Mouse (Mus musculus) c-Kit-positive CD71-positive TER-119-positive erythroid progenitor cells, embryonic 14.5 days (primary cell): ENCODE results near the gene Zp3r.
"Not testable (repeated sequence)": the region's sequence is repeated elsewhere in the genome, so short reads cannot be mapped to it uniquely, and the experiment has no call there.

Source experiments
- DNase-seq: peaks from one replicate; pipeline ENCODE4 v3.0.0-alpha.2; 2013; ENCODE audit warnings: low spot score

Gene Zp3r

DNA sequence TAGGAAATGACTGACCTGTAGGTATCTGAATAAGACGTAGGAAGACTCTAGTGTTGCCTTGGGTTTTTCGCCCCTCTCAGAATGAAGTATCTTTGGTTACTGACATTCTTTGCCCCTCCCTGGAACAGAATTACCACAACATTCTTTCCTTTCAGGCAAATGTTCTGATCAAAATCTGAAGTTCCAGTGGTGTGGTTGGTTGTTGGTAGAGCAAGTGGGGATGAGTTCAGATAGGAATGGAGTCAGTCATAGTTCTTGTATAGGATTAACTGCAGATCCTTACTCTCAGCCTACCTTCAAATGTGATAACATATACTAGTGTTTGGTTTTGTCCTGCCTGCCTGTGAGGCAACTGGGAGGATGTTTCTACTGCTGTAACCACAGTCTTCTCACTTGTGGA is at the start of gene Zp3r:
Gene Zp3r (minus strand): TSS at position 101 of the 400 bp plus-strand sequence.
- DNase-seq: no peak

- no peak for DNase-seq
Observed at GRCm38 (mm10) chr1:130678551-130678950, 49.1 kb upstream of the Zp3r start.

- DNase-seq: not testable (repeated sequence)
Observed at GRCm38 (mm10) chr1:130663576-130663975, 34.2 kb upstream of the Zp3r start.

- DNase-seq: no peak
Observed at GRCm38 (mm10) chr1:130661454-130661853, 32.0 kb upstream of the Zp3r start, which contains the start of gene C4bp. Gene C4bp (minus strand): TSS chr1:130661632.

DNA sequence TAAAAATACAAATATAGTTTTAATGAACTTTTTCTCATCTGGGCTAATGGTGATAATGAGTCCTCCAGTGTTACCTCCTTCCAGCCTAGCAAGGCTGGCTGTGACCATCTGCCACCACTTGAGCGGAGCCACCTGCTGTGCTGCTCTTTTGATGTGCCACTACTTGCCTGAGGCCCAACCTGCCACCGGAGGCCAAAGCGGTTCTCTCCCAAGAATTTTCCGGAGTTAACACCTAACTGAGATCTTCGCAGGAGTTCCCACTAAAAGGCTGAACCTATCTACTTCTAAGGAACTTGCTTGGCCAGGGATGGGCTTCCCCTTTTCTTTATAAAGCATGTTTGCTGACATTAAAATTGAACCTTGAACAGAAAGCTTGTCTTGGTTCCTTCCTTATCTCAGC is 30.2 kb upstream of the Zp3r start:
- DNase-seq: not testable (repeated sequence)

- DNase-seq: no peak
Observed at GRCm38 (mm10) chr1:130644103-130644502, 14.7 kb upstream of the Zp3r start.

GRCm38 (mm10) chr1:130640967-130641366 is 11.5 kb upstream of the Zp3r start:
- DNase-seq: no peak

DNA sequence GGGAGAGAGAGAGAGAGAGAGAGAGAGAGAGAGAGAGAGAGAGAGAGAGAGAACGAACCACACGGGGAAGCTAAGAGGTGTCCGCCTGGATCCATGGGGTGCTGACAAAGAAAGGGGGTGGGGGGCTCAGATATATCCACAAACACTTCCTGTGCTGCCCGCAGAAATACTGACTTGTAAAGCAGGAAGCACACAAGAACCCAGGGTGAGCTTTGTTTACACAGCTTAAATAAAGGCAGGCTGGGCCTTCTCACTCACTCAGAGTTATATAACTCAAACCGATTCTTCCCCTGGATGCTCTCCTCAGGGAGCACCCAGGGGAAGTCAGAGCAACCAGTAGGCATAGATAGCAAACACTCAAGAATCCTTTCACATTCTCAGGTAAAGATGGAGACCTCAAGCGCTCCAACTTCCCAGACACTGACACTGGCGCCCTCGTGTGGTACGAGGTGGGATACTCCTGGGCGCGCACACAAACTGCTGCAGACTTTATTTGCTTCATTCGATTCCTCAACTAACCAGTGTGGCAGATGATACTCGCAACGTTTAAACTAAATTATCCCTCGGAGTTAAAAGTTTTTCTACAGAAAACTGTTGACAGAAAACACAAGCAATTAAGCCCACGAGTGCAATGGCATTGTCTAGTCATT is 4.5 kb upstream of the Zp3r start:
- peak; percentile 52 for DNase-seq

GRCm38 (mm10) chr1:130633316-130633715 is 3.9 kb upstream of the Zp3r start:
- DNase-seq: no peak

- DNase-seq: no peak
Observed at GRCm38 (mm10) chr1:130596291-130596690, 33.1 kb downstream of the Zp3r start.

- no peak for DNase-seq
Observed at GRCm38 (mm10) chr1:130588659-130589058, 40.8 kb downstream of the Zp3r start.

- no peak for DNase-seq
Observed at GRCm38 (mm10) chr1:130576389-130576788, 53.0 kb downstream of the Zp3r start.

DNA sequence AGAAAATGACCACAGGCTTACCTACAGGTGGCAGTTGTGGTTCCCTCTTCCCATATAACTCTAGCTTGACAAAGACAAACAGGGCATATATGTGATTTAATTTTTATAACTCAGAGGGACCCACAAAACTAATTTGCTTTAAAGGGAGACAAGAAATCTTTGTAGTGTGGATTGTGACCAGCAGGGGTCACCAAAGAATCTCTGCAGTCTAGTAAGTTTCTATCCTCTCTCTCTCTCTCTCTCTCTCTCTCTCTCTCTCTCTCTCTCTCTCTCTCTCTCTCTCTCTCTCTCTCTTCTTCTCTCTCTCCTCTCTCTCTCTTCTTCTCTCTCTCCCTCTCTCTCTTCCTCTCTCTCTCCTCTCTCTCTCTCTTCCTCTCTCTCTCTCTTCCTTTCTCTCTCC is 53.5 kb downstream of the Zp3r start:
- peak; percentile 22 for DNase-seq

GRCm38 (mm10) chr1:130551407-130552249 is 77.8 kb downstream of the Zp3r start:
- no peak for DNase-seq

DNA sequence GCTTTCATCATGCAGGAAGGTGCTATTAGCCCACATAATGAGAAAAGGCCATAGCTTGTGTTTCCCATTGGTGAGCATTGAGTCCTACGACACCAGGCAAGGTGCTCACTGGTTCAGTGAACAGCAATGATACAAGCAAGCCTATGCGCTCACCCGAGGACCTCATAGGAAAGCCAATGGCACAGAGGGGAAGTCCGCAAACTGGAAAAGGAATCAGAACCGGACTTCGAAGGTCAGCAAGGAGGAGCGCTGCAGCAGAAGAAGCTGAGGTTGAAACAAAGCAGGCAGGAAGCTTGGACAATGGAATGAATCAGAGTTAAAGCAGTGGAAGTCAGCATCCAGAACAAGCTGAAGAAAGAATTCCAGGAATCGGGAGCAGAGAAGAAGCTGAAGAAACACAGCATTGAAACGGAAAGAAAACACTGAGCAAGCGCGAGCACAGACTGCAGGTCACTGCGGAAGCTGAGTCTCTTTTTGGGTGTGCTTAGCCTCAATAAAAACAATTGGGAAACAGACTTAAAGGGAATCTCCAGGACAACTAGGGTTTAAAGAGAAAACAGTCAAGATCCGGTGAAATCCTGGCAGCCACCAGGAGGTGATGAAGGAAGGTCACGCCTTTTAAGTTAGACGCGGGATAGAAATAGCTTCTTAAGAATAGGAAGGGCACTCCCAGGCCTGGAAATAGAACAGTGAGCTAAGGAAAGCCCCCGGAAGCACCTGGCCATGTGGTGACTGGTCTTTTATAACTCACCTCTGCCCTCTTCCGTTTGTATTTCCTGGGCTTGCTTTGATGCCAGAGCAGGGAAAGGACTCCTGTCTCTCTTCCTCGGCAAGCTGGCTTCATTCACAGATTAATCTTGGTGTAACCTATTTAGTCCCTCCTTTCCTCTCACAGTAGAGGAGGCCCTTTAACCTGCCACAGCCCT is 78.9 kb downstream of the Zp3r start:
- DNase-seq: no peak

DNA sequence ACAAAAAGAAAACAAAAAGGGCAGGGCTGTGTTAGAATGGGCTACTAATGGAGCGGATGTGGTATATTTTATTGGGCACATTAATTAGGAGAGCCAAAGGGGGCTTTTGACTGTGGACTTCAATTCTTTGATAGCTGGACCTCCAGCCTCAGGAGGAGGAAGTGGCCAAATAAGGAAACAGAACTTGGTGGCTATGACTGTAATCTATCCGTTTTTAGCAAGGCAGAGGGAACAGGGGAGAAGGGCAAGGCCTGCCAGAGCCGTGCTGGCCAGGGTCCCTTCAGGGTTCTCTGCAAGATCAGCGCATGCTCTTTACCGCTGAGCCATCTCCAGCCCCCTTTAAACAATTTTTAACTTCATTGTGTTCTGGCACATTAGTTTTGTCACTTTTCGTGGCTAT is 79.7 kb downstream of the Zp3r start:
- DNase-seq: no peak

DNA sequence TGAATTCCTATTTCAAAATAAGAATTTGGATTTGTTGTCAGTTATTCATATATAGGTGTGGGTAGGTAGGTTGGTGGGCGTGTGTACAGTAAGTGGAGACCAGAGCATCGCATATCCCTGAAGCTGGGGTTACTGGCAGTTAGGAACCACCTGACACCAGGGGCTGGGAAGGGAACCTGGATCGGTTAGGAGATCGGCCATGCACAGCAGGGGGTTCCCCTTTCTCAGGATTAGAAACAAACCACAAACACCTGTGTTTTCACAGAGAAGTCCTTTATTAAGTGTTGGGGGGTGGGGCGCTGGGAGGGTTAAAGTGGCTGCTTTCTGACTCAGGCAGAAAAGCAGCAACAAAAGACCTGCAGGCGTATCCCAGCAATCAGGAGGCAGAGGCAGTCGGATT is 80.3 kb downstream of the Zp3r start:
- DNase-seq: no peak

DNA sequence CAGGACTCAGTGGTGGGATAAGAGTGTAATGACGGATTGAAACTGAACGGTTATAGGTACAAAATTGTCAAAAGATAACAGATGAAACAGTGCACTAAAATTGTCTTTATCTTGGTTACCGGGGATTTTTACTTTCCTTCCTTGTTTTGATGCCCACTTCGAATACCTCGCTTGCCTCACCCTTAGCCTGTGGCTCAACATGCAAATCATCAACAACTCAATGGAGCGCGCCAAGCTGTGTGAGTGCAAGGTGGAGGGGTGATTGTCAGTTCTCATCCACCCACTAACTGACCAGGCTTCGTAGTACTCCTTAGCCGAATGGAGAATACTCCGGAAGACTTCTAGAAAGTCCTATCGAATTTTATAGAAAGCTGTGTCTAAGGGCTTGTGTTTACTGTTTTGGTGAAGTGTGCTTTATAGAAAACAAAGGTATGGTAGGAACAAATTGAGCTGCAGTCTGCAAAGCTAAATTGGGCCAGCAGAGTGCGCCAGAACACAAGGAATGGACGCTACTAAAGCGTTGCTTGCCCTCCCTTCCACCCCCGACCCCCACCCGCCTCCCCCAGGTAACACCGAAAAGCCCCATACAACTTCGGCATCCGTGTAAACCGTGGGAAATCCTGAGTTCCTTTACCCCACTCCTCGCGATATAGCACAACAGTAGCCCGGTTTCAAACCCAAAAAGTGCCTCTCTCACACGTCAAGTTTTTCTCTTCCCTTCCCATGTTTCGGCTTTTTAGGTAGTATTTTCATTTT is 81.6 kb downstream of the Zp3r start:
- peak; percentile 49 for DNase-seq
